Mouse (Mus musculus): ENCODE results near the gene Cldn7. TPM values are rescaled to one million over a fixed set of nuclear protein-coding genes. Genes with fewer than 3 reads are reported as not detected.
"Not testable (repeated sequence)": the region's sequence is repeated elsewhere in the genome, so short reads cannot be mapped to it uniquely, and the experiment has no call there.

Cldn7 gene
- total and polyA plus RNA-seq, 3 experiments: 0.31 to 0.36 TPM; not detected in 1

DNA sequence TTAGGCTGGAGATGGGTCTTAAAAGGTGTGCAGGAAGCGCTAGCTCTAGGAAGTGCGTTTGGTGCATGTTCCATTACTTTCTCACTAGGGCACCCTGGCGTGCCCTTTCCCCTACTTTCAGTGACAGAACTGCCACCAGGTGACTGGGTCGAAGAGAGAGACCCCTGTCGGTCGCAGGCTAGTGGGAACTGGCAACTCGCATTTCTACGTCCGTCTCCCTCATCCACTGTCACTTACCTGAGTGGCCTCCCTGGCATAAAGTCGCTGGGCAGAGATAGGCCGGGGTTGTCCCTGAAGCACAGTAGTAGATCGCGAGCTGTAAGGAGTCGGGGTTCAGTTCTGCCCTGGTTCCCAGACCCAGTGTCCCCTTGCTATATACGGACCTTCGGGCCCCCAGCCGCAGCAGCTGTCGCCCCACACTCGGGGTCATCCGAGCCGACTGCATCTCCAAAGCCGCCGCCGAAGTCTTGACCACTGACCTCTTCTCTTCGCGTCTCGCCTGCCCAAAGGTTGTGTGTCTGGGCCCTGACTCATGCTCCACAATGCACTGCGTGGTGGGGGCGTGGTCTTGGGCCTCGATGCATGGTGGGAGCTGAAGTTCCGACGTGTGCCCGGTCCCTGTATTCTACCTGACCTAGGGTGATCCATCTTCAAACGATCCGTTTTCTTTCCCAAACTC is 50.4 kb downstream of the Cldn7 start, which contains the start of gene Acadvl (continued):
- peak; percentile 67 for TF ChIP-seq TCF12 (IDR thresholded peaks at IDR 0.05; ENCODE audit: low read depth, low read length)
- peak; percentile 64 for TF ChIP-seq ELF1 (IDR thresholded peaks at IDR 0.05; ENCODE audit: low read depth, low read length)
- no peak for TF ChIP-seq ETS1 (IDR thresholded peaks at IDR 0.05; ENCODE audit: low read depth, low read length)
- TF ChIP-seq CHD2 (IDR thresholded peaks at IDR 0.05; ENCODE audit: low read length): no peak

- Histone ChIP-seq H3K9me3 (replicated peaks; ENCODE audit: insufficient read depth, low read length) (no peaks in the 10 kb centered on the region), H3K4me1 (ENCODE audit: control insufficient read depth in 1 of 2, insufficient read depth in 2 of 2, low read length in 2 of 2) (peaks cover 6 to 35% of the 10 kb centered on the region in 2 experiments), H3K9ac (ENCODE audit: control insufficient read depth, low read depth, low read length, poor library complexity, severe bottlenecking) (peak overlapping the region; percentile 38), H3K4me3 (ENCODE audit: control insufficient read depth in 1 of 2, insufficient read depth in 1 of 2, low read depth in 2 of 2, low read length in 2 of 2) (peak overlapping the region; percentile 82 to 86; a peak in 3 of 4 replicates), H3K79me2 (ENCODE audit: control insufficient read depth, insufficient read depth, low read length, poor library complexity) (peaks cover 26% of the 10 kb centered on the region), H3K27ac (ENCODE audit: control insufficient read depth, low read depth, low read length) (no peak overlapping the region), H3K36me3 (ENCODE audit: control insufficient read depth in 1 of 2, insufficient read depth in 2 of 2, low read length in 2 of 2) (peaks cover 0 to 38% of the 10 kb centered on the region in 2 experiments; a peak in 2 of 4 replicates), H3K27me3 (ENCODE audit: control insufficient read depth in 1 of 2, insufficient read depth in 2 of 2, low read length in 2 of 2) (no peaks in the 10 kb centered on the region)
- TF ChIP-seq JUND (IDR thresholded peaks at IDR 0.05; ENCODE audit: low read depth, low read length) (no peak), ZKSCAN1 (IDR thresholded peaks at IDR 0.05; ENCODE audit: low read depth, low read length) (peak; percentile 97), MAX (IDR thresholded peaks at IDR 0.05; ENCODE audit: low read length) (peak; percentile 40; the same call in 1 of the 2 replicates), ETS1 (IDR thresholded peaks at IDR 0.05; ENCODE audit: low read depth, low read length) (no peak), MAZ (IDR thresholded peaks at IDR 0.05; ENCODE audit: low read depth, low read length) (no peak)
- DNase-seq (ENCODE audit: low read depth, low spot score): peak; percentile 54
These were observed 51.1 kb downstream of the Cldn7 start for GRCm38 (mm10) chr11:70015677-70016076.

DNA sequence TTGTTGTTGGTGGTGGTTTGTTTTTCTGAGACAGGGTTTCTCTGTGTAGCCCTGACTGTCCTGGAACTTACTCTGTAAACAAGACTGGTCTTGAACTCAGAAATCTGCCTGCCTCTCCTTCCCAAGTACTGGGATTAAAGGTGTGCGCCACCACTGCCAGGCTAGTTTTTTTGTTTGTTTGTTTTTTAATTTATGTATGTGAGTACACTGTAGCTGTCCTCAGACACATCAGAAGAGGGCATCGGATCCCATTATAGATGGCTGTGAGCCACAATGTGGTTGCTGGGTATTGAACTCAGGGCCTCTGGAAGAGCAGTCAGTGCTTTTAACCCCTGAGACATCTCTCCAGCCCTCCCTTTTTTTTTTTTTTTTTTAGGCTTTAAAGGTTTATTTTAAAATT is 51.6 kb downstream of the Cldn7 start:
- DNase-seq (ENCODE audit: low read depth, low spot score); H3K4me3 ChIP-seq (ENCODE audit: control insufficient read depth in 1 of 2, insufficient read depth in 1 of 2, low read depth in 2 of 2, low read length in 2 of 2); H3K27me3 ChIP-seq (ENCODE audit: control insufficient read depth in 1 of 2, insufficient read depth in 2 of 2, low read length in 2 of 2); H3K9me3 ChIP-seq (replicated peaks; ENCODE audit: insufficient read depth, low read length); H3K27ac ChIP-seq (ENCODE audit: control insufficient read depth, low read depth, low read length): not testable (repeated sequence)
- peak overlapping the region; percentile 7; the same call in 1 of the 2 replicates for H3K9ac ChIP-seq (ENCODE audit: control insufficient read depth, low read depth, low read length, poor library complexity, severe bottlenecking)
- peaks cover 6 to 35% of the 10 kb centered on the region in 2 experiments for H3K4me1 ChIP-seq (ENCODE audit: control insufficient read depth in 1 of 2, insufficient read depth in 2 of 2, low read length in 2 of 2)
- H3K79me2 ChIP-seq (ENCODE audit: control insufficient read depth, insufficient read depth, low read length, poor library complexity): peaks cover 26% of the 10 kb centered on the region
- H3K36me3 ChIP-seq (ENCODE audit: control insufficient read depth in 1 of 2, insufficient read depth in 2 of 2, low read length in 2 of 2): peaks cover 0 to 40% of the 10 kb centered on the region in 2 experiments; a peak in 2 of 4 replicates

- Histone ChIP-seq H3K4me1 (ENCODE audit: control insufficient read depth in 1 of 2, insufficient read depth in 2 of 2, low read length in 2 of 2) (peaks cover 6 to 35% of the 10 kb centered on the region in 2 experiments), H3K27ac (ENCODE audit: control insufficient read depth, low read depth, low read length) (peak within 1 kb of the TSS; percentile 48), H3K36me3 (ENCODE audit: control insufficient read depth in 1 of 2, insufficient read depth in 2 of 2, low read length in 2 of 2) (peaks cover 0 to 40% of the 10 kb centered on the region in 2 experiments; a peak in 2 of 4 replicates), H3K9me3 (replicated peaks; ENCODE audit: insufficient read depth, low read length) (no peaks in the 10 kb centered on the region), H3K4me3 (ENCODE audit: control insufficient read depth in 1 of 2, insufficient read depth in 1 of 2, low read depth in 2 of 2, low read length in 2 of 2) (peak within 1 kb of the TSS; percentile 64 to 86), H3K27me3 (ENCODE audit: control insufficient read depth in 1 of 2, insufficient read depth in 2 of 2, low read length in 2 of 2) (no peaks in the 10 kb centered on the region), H3K9ac (ENCODE audit: control insufficient read depth, low read depth, low read length, poor library complexity, severe bottlenecking) (peak within 1 kb of the TSS; percentile 69), H3K79me2 (ENCODE audit: control insufficient read depth, insufficient read depth, low read length, poor library complexity) (peaks cover 26% of the 10 kb centered on the region)
- TF ChIP-seq RCOR1 (IDR thresholded peaks at IDR 0.05; ENCODE audit: low read depth, low read length) (no peak), ETS1 (IDR thresholded peaks at IDR 0.05; ENCODE audit: low read depth, low read length) (0 out of 2 replicates have a peak, but pooled peaks have one; percentile 15), RAD21 (IDR thresholded peaks at IDR 0.05; ENCODE audit: low read depth, low read length) (no peak), CTCF (IDR thresholded peaks at IDR 0.05 in 2 of 3, conservative IDR thresholded peaks at IDR 0.05 in 1 of 3; ENCODE audit: control insufficient read depth in 1 of 3, insufficient read depth in 1 of 3, low read depth in 2 of 3, low read length in 3 of 3, poor library complexity in 1 of 3, severe bottlenecking in 1 of 3) (no peak), NRF1 (IDR thresholded peaks at IDR 0.05; ENCODE audit: insufficient read depth, low read depth, low read length, poor library complexity, severe bottlenecking) (0 out of 2 replicates have a peak, but pooled peaks have one; percentile 14), ELF1 (IDR thresholded peaks at IDR 0.05; ENCODE audit: low read depth, low read length) (no peak)
- DNase-seq (ENCODE audit: low read depth, low spot score): peak; percentile 54
These were observed 52.1 kb downstream of the Cldn7 start, which contains the start of gene Dlg4 for GRCm38 (mm10) chr11:70016669-70017068. TSS of gene Dlg4 (plus strand) at chr11:70016942.
